Mouse (Mus musculus): ENCODE data around the gene Snai3.

The Snai3 gene

GRCm38 (mm10) chr8:122460524-122461472, at the start of gene Snai3:
Snai3 (minus strand) TSS chr8:122460733.
- peak; percentile 62 for DNase-seq

GRCm38 (mm10) chr8:122500856-122501255, 40.3 kb upstream of the Snai3 start:
- peak; percentile 80 for DNase-seq

- DNase-seq = no peak
Measured at GRCm38 (mm10) chr8:122497912-122498311, 37.4 kb upstream of the Snai3 start.

GRCm38 (mm10) chr8:122497016-122497734, 36.6 kb upstream of the Snai3 start:
- no peak for DNase-seq

- DNase-seq = no peak
Measured at GRCm38 (mm10) chr8:122488387-122488786, 27.9 kb upstream of the Snai3 start.

- no peak for DNase-seq
Measured at GRCm38 (mm10) chr8:122484831-122485230, 24.3 kb upstream of the Snai3 start.

GRCm38 (mm10) chr8:122483877-122484276, 23.3 kb upstream of the Snai3 start:
- no peak for DNase-seq

GRCm38 (mm10) chr8:122482448-122482847, 21.9 kb upstream of the Snai3 start:
- no peak for DNase-seq

- peak; percentile 90 for DNase-seq
Measured at GRCm38 (mm10) chr8:122475580-122476320, 15.2 kb upstream of the Snai3 start, which contains the start of the genes Rnf166 and Ctu2. Rnf166 (minus strand) TSS chr8:122476064. Ctu2 (plus strand) TSS chr8:122476143.

- DNase-seq = peak; percentile 47
Measured at GRCm38 (mm10) chr8:122474951-122475560, 14.5 kb upstream of the Snai3 start.

GRCm38 (mm10) chr8:122473911-122474421, 13.4 kb upstream of the Snai3 start:
- DNase-seq = no peak

- no peak for DNase-seq
Measured at GRCm38 (mm10) chr8:122470691-122471090, 10.2 kb upstream of the Snai3 start.

- no peak for DNase-seq
Measured at GRCm38 (mm10) chr8:122469965-122470364, 9.4 kb upstream of the Snai3 start.

GRCm38 (mm10) chr8:122469407-122469806, 8.9 kb upstream of the Snai3 start:
- no peak for DNase-seq

GRCm38 (mm10) chr8:122467816-122468215, 7.3 kb upstream of the Snai3 start:
- no peak for DNase-seq

- no peak for DNase-seq
Measured at GRCm38 (mm10) chr8:122464985-122465384, 4.5 kb upstream of the Snai3 start.

GRCm38 (mm10) chr8:122463651-122464640, 3.4 kb upstream of the Snai3 start:
- DNase-seq = no peak

GRCm38 (mm10) chr8:122462510-122462909, 2.0 kb upstream of the Snai3 start:
- no peak for DNase-seq

GRCm38 (mm10) chr8:122461473-122462148, 1.1 kb upstream of the Snai3 start:
- no peak for DNase-seq

GRCm38 (mm10) chr8:122459990-122460389, 543 bp downstream of the Snai3 start:
- DNase-seq = no peak
